Mouse (Mus musculus) bone marrow macrophage, adult 2 months (primary cell): ENCODE measurements at regions not wholly inside any gene's neighbourhood (a gene's known extent, or its start where the extent isn't known, plus 50 kb on each side); places are given as distances from the start of the nearest gene placed in this dataset.

Experiments
- CTCF ChIP-seq: IDR thresholded peaks from 2 replicates; pipeline ENCODE4 v1.5.1; 2012; ENCODE audit warnings: low read depth, mild to moderate bottlenecking, low read length, moderate library complexity
- POLR2A ChIP-seq: IDR thresholded peaks from 2 replicates; pipeline ENCODE4 v1.6.1; 2012; ENCODE audit warnings: mild to moderate bottlenecking, low read depth, low read length, borderline replicate concordance

GRCm38 (mm10) chr12:86626684-86627083 lies 51.8 kb upstream of the Vash1 start:
- no peak for TF ChIP-seq CTCF
- TF ChIP-seq POLR2A = no peak
